Mouse (Mus musculus): ENCODE measurements around the gene Dpp7. TPM values are rescaled to one million over a fixed set of nuclear protein-coding genes. Genes with fewer than 3 reads are reported as not detected.

Dpp7 gene
- 25.5 and 29.3 TPM in 2 replicates for polyA plus RNA-seq (2015; fragmentation: Nextera tagmentation; extraction: Ambion mirVana)

DNA sequence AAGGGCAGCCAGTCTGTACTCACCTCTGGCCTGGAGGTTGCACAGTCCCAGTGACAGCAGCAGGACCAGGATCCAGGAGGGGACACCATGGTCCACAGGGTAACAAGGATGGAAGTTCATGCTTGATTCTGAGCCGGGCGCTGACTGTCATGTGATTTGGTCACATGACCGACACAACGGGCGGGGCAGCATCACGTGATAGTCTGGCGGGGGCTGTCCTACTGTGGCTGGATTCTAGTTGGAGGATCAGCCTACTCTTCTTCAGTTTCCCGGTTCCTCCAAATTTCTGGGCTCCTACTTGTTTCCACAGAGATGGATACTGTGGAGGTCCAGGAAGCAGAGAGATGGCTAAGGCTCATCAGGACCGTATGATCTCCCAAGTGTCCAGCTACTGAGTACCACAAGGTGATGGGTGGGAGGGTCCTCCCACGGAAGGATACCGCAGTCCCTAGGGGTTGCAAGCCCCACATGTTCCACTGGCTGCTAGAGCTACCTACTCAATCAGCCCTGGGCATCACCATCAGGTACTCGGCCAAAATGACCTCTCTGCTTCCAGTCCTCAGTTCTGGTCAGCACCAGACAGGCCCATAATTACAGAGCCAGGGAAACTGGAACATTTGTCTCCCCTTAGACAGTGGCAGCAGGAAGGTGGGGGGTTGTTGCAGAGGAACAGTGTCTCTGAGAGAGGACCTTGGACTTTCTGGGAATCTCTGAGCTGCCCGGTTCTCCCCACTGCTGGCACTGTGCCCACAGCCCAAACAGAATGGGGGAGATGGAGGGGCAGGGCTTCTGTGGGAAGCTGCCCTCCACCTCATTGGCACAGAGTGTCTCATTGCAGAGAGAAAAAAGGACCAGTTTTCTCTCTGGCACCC lies at the start of gene Dpp7:
TSS of gene Dpp7 (minus strand) at position 152 of the 872 bp plus-strand sequence.
- H3K4me3 ChIP-seq: peak within 1 kb of the TSS; percentile 61
- H3K4me1 ChIP-seq: peaks cover 23% of the 10 kb centered on the region
- WGBS: 1% methylated on average over 13 of the region's 13 CpGs
- H3K27me3 ChIP-seq: no peaks in the 10 kb centered on the region
- H3K27ac ChIP-seq (replicated peaks): 0 out of 2 replicates have a peak within 1 kb of the TSS, but pooled peaks have one; percentile 34
- H3K9ac ChIP-seq (replicated peaks): peak within 1 kb of the TSS; percentile 68
- H3K9me3 ChIP-seq: no peaks in the 10 kb centered on the region
- ATAC-seq (replicated peaks): peak; percentile 76
- peak within 1 kb of the TSS; percentile 95 for H3K4me2 ChIP-seq (replicated peaks)
- H3K36me3 ChIP-seq: peaks cover 15% of the 10 kb centered on the region

DNA sequence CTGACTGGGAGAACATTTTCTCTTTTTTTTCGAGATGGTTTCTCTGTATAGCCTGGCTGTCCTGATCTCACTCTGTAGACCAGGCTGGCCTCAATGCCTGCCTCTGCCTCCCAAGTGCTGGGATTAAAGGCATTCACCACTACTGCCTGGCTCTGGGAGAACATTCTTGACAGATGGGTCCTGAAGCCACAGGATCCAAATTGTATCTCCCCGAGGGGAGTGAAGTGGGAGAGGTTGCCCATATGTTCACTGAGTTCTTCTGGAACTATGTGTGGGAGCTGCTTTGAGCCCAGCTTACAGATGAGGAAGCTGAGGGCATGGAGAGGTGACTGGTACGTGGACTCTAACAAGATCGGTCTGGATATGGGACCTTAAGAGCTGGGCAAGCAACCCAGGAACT lies 47.8 kb upstream of the Dpp7 start:
- peak overlapping the region; percentile 99 for H3K9ac ChIP-seq (replicated peaks)
- peak overlapping the region; percentile 70 for H3K4me2 ChIP-seq (replicated peaks)
- peak overlapping the region; percentile 71 for H3K4me3 ChIP-seq
- H3K27me3 ChIP-seq: peaks cover 13% of the 10 kb centered on the region
- no peak for ATAC-seq (replicated peaks)
- H3K4me1 ChIP-seq: peaks cover 39% of the 10 kb centered on the region
- H3K36me3 ChIP-seq: peaks cover 19% of the 10 kb centered on the region
- no peaks in the 10 kb centered on the region for H3K9me3 ChIP-seq
- peak overlapping the region; percentile 91 for H3K27ac ChIP-seq (replicated peaks)
- WGBS: 82% methylated on average over 4 of the region's 4 CpGs

GRCm38 (mm10) chr2:25402972-25403601 lies 46.9 kb upstream of the Dpp7 start:
- Histone ChIP-seq H3K9ac (replicated peaks) (peak overlapping the region; percentile 99), H3K4me2 (replicated peaks) (peak overlapping the region; percentile 70), H3K4me3 (peak overlapping the region; percentile 71), H3K27ac (replicated peaks) (peak overlapping the region; percentile 91), H3K36me3 (peaks cover 11% of the 10 kb centered on the region), H3K9me3 (no peaks in the 10 kb centered on the region), H3K27me3 (peaks cover 21% of the 10 kb centered on the region), H3K4me1 (peaks cover 39% of the 10 kb centered on the region)
- peak; percentile 86 for ATAC-seq (replicated peaks)
- under 1% methylated on average over 51 of the region's 54 CpGs for WGBS

- peak overlapping the region; percentile 99 for H3K9ac ChIP-seq (replicated peaks)
- H3K36me3 ChIP-seq: peaks cover 5% of the 10 kb centered on the region; the same call in 1 of the 2 replicates
- H3K4me2 ChIP-seq (replicated peaks): peak overlapping the region; percentile 70
- H3K27ac ChIP-seq (replicated peaks): peak overlapping the region; percentile 91
- H3K9me3 ChIP-seq: no peaks in the 10 kb centered on the region
- peaks cover 27% of the 10 kb centered on the region for H3K27me3 ChIP-seq
- peak overlapping the region; percentile 71 for H3K4me3 ChIP-seq
- WGBS: under 1% methylated on average over 13 of the region's 13 CpGs
- ATAC-seq (replicated peaks): no peak; the same call in none of the 2 replicates
- H3K4me1 ChIP-seq: peaks cover 39% of the 10 kb centered on the region
Measured at GRCm38 (mm10) chr2:25402377-25402971, 46.3 kb upstream of the Dpp7 start.

DNA sequence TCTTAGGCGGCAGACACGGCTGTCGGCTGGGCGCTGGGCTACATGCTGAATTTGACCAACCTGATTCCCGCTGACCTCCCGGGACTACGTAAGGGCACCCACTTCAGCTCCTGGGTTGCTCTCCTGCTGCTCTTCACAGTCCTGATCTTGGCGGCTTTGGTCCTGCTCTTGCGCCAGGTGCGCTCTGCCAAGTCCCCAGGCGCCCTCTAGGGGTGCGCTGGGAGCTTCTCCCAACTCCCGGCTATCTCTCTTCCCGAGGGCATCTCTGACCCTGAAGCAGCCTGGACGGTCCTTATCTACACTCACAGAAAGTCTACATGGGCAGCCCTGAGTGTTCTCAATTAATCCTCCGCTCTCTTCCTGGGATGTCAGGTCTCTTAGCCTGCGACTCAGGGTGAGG lies 44.6 kb upstream of the Dpp7 start:
- Histone ChIP-seq H3K36me3 (no peaks in the 10 kb centered on the region), H3K9ac (replicated peaks) (peak overlapping the region; percentile 45), H3K4me3 (peak overlapping the region; percentile 41), H3K27me3 (peaks cover 43% of the 10 kb centered on the region), H3K9me3 (no peaks in the 10 kb centered on the region), H3K4me2 (replicated peaks) (peak overlapping the region; percentile 60), H3K4me1 (peaks cover 39% of the 10 kb centered on the region), H3K27ac (replicated peaks) (no peak overlapping the region)
- no peak for ATAC-seq (replicated peaks)
- WGBS: 5% methylated on average over 17 of the region's 17 CpGs

DNA sequence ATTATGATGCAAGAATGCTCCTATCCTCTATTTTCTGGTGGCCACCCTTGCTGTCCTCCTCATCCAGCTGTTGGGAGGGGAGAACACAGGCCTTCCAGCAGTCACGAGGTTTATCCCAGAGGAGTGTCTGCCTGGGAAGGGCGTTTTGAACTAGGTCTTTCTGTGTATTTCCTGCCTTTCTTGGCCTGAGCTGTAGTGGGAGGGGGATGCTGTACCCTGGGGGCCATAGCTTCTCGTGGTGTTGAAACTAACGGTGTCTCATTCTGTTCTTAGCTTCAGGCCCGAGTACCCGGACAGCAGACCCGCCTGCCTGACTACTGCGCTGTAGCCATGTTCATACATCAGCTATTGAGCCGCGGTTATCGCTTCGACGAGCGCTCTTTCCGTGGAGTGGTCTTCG lies 44.1 kb upstream of the Dpp7 start:
- H3K9ac ChIP-seq (replicated peaks): peak overlapping the region; percentile 45
- no peaks in the 10 kb centered on the region for H3K9me3 ChIP-seq
- WGBS: 21% methylated on average over 16 of the region's 16 CpGs
- no peak for ATAC-seq (replicated peaks)
- H3K27ac ChIP-seq (replicated peaks): no peak overlapping the region
- H3K4me2 ChIP-seq (replicated peaks): peak overlapping the region; percentile 60
- H3K4me3 ChIP-seq: peak overlapping the region; percentile 41
- peaks cover 39% of the 10 kb centered on the region for H3K4me1 ChIP-seq
- H3K27me3 ChIP-seq: peaks cover 47% of the 10 kb centered on the region
- no peaks in the 10 kb centered on the region for H3K36me3 ChIP-seq

GRCm38 (mm10) chr2:25399051-25399450 lies 42.9 kb upstream of the Dpp7 start, which contains the start of gene Npdc1:
Npdc1 (plus strand) TSS chr2:25399351.
- H3K4me3 ChIP-seq: no peak within 1 kb of the TSS
- H3K27ac ChIP-seq (replicated peaks): no peak within 1 kb of the TSS
- H3K36me3 ChIP-seq: no peaks in the 10 kb centered on the region
- H3K9ac ChIP-seq (replicated peaks): no peak within 1 kb of the TSS
- H3K4me2 ChIP-seq (replicated peaks): no peak within 1 kb of the TSS
- no peaks in the 10 kb centered on the region for H3K9me3 ChIP-seq
- 64% methylated on average over 8 of the region's 8 CpGs for WGBS
- peaks cover 36% of the 10 kb centered on the region for H3K4me1 ChIP-seq
- ATAC-seq (replicated peaks): no peak
- peaks cover 52% of the 10 kb centered on the region for H3K27me3 ChIP-seq

DNA sequence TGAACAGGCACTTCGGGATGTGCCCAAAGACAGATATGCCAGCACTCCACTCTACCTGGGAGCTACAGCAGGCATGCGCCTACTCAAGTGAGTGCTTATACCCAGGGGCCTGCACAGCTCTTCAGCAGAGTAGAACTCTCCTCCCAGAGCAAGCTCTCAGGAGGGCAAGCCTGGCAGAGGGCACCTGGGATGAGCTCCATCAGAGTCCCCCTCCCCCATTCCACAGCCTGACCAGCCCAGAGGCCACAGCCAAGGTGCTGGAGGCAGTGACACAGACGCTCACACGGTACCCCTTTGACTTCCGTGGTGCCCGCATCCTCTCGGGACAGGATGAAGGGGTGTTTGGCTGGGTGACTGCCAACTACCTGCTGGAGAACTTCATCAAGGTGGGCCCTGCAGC lies 41.9 kb upstream of the Dpp7 start:
- no peak overlapping the region for H3K4me3 ChIP-seq
- no peak overlapping the region for H3K27ac ChIP-seq (replicated peaks)
- H3K4me1 ChIP-seq: peaks cover 33% of the 10 kb centered on the region
- 93% methylated on average over 7 of the region's 7 CpGs for WGBS
- no peaks in the 10 kb centered on the region for H3K9me3 ChIP-seq
- H3K36me3 ChIP-seq: no peaks in the 10 kb centered on the region
- H3K4me2 ChIP-seq (replicated peaks): no peak overlapping the region
- ATAC-seq (replicated peaks): no peak
- peaks cover 52% of the 10 kb centered on the region for H3K27me3 ChIP-seq
- no peak overlapping the region for H3K9ac ChIP-seq (replicated peaks)

DNA sequence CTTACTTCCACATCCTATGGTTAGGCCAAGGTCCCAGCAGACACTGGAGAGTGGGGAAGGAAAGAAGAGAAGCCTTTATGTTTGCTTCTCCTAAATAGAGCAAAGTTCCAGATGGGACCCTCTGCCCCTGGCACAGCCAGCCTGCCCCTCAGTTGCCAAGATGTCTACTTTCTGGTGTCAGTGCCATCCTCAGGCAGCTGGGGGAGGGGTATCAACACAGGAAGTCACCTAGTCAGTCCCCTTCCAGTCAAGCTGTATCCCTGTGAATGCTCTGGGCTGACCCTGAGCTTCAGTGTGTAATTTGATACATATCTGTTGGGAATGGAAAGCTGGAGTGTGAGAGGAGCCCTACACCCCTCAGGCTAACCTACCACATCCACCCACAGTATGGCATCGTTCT lies 40.9 kb upstream of the Dpp7 start:
- H3K27me3 ChIP-seq: peaks cover 52% of the 10 kb centered on the region

DNA sequence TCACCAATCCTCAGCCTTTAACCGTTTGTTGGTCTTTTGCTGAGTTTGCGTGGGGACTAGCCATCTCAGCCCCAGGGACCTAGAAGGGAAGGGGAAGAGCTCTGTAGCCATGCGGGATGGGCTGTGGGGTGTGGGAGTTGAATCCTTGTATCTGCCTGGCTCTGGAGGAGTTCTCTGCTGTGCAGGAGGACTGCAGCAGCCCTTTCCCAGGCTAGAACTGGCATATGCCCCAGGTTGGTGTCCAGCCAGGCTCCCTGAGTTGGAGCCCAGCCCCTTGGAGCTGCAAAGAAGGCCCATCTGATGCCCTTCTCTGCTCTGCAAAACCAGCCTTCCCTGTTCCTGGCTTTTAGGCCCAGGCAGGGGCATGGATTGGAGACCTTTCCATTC lies 40.4 kb upstream of the Dpp7 start:
- Histone ChIP-seq H3K4me1 (peaks cover 28% of the 10 kb centered on the region), H3K27ac (replicated peaks) (no peak overlapping the region), H3K4me2 (replicated peaks) (0 out of 2 replicates have a peak overlapping the region, but pooled peaks have one; percentile 53), H3K4me3 (peak overlapping the region; percentile 36), H3K9ac (replicated peaks) (no peak overlapping the region), H3K36me3 (no peaks in the 10 kb centered on the region), H3K27me3 (peaks cover 52% of the 10 kb centered on the region), H3K9me3 (no peaks in the 10 kb centered on the region)
- no peak for ATAC-seq (replicated peaks)
- WGBS: 26% methylated on average over 3 of the region's 3 CpGs

More for the DNA sequence above, 40.9 kb upstream of the Dpp7 start:
- H3K4me2 ChIP-seq (replicated peaks): no peak overlapping the region
- no peak for ATAC-seq (replicated peaks)
- no peak overlapping the region for H3K9ac ChIP-seq (replicated peaks)
- WGBS: 85% methylated on average over 1 of the region's 1 CpGs
- H3K4me3 ChIP-seq: no peak overlapping the region
- no peaks in the 10 kb centered on the region for H3K9me3 ChIP-seq
- no peaks in the 10 kb centered on the region for H3K36me3 ChIP-seq
- H3K4me1 ChIP-seq: peaks cover 28% of the 10 kb centered on the region
- H3K27ac ChIP-seq (replicated peaks): no peak overlapping the region

GRCm38 (mm10) chr2:25395721-25396596 lies 39.8 kb upstream of the Dpp7 start, which contains the start of gene Entpd2:
Entpd2 (plus strand) TSS chr2:25395874.
- H3K27ac ChIP-seq (replicated peaks): 0 out of 2 replicates have a peak within 1 kb of the TSS, but pooled peaks have one; percentile 40
- no peaks in the 10 kb centered on the region for H3K9me3 ChIP-seq
- no peak for ATAC-seq (replicated peaks)
- peaks cover 27% of the 10 kb centered on the region for H3K4me1 ChIP-seq
- WGBS: 2% methylated on average over 57 of the region's 57 CpGs
- peaks cover 52% of the 10 kb centered on the region for H3K27me3 ChIP-seq
- H3K9ac ChIP-seq (replicated peaks): peak within 1 kb of the TSS; percentile 26
- peak within 1 kb of the TSS; percentile 36 for H3K4me3 ChIP-seq
- H3K4me2 ChIP-seq (replicated peaks): peak within 1 kb of the TSS; percentile 53
- H3K36me3 ChIP-seq: no peaks in the 10 kb centered on the region
